Mouse (Mus musculus) liver (tissue): ENCODE data around the gene Vmn1r55.
"Not testable (repeated sequence)": the region's sequence is repeated elsewhere in the genome, so short reads cannot be mapped to it uniquely, and the experiment has no call there.

ENCODE experiments used
- DNase-seq: peaks from one replicate; pipeline ENCODE4 v3.0.0-alpha.2; 2020; ENCODE audit warnings: mixed read lengths

Vmn1r55 gene

GRCm38 (mm10) chr7:5080815-5081214 is 68.7 kb downstream of the Vmn1r55 start:
- DNase-seq: no peak

- peak; percentile 95 for DNase-seq
These were observed 69.3 kb downstream of the Vmn1r55 start, which contains the start of gene Epn1 for GRCm38 (mm10) chr7:5080010-5080751. Epn1 (plus strand) TSS chr7:5080235.

- not testable (repeated sequence) for DNase-seq
These were observed 70.0 kb downstream of the Vmn1r55 start for GRCm38 (mm10) chr7:5079365-5080009.
